Mouse (Mus musculus): Measurements from ENCODE around the gene Rps18. TPM values are rescaled to one million over a fixed set of nuclear protein-coding genes. Genes with fewer than 3 reads are reported as not detected.

The Rps18 gene
- polyA plus RNA-seq, 1 experiment from 2014 or later, result 1,265 TPM

- ATAC-seq (replicated peaks; ENCODE audit: low FRiP score) (no peak), DNase-seq (ENCODE audit: low spot score) (no peak)
- Histone ChIP-seq H3K4me1 (replicated peaks; ENCODE audit: control insufficient read depth, insufficient read depth, low read length) (peaks cover 13% of the 10 kb centered on the region; the same call in 1 of the 2 replicates), H3K27me3 (ENCODE audit: control insufficient read depth, insufficient read depth, low read length) (no peaks in the 10 kb centered on the region), H3K27ac (ENCODE audit: low read depth, low read length) (no peak overlapping the region), H3K4me3 (ENCODE audit: low read depth, low read length) (no peak overlapping the region), H3K4me2 (ENCODE audit: low read depth, low read length, severe bottlenecking) (no peak overlapping the region), H3K36me3 (ENCODE audit: control insufficient read depth, insufficient read depth, low read length) (no peaks in the 10 kb centered on the region), H3K9ac (ENCODE audit: low read length) (no peak overlapping the region), H3K9me3 (ENCODE audit: control insufficient read depth, low read length) (no peaks in the 10 kb centered on the region)
- 88% methylated on average over 15 of the region's 15 CpGs for WGBS
Measured at GRCm38 (mm10) chr17:33932970-33933369, 22.8 kb downstream of the Rps18 start.

DNA sequence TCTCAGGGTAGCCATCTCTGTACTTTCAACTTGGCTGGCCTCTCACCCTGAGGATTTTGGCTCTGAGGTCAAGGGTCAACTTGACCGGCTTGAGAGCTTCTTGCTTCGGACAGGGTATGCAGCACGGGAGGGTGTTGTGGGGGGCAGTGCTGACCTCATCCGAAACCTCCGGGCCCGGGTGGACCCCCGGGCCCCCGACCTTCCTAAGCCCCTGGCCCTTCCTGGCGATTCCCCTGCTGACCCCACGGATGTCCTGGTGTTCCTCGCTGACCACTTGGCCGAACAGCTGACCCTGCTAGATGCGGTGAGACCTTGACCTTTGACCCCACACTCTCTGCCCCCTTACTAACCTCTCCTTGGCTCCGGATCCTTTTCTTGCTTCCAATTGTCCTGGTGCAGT lies 23.4 kb downstream of the Rps18 start:
- DNase-seq (ENCODE audit: low spot score), result no peak
- peaks cover 13% of the 10 kb centered on the region; the same call in 1 of the 2 replicates for H3K4me1 ChIP-seq (replicated peaks; ENCODE audit: control insufficient read depth, insufficient read depth, low read length)
- no peaks in the 10 kb centered on the region for H3K9me3 ChIP-seq (ENCODE audit: control insufficient read depth, low read length)
- no peaks in the 10 kb centered on the region for H3K27me3 ChIP-seq (ENCODE audit: control insufficient read depth, insufficient read depth, low read length)
- no peak overlapping the region for H3K27ac ChIP-seq (ENCODE audit: low read depth, low read length)
- H3K9ac ChIP-seq (ENCODE audit: low read length), result no peak overlapping the region
- no peak overlapping the region for H3K4me3 ChIP-seq (ENCODE audit: low read depth, low read length)
- ATAC-seq (replicated peaks; ENCODE audit: low FRiP score), result no peak
- 90% methylated on average over 14 of the region's 14 CpGs for WGBS
- no peak overlapping the region for H3K4me2 ChIP-seq (ENCODE audit: low read depth, low read length, severe bottlenecking)
- no peaks in the 10 kb centered on the region for H3K36me3 ChIP-seq (ENCODE audit: control insufficient read depth, insufficient read depth, low read length)

DNA sequence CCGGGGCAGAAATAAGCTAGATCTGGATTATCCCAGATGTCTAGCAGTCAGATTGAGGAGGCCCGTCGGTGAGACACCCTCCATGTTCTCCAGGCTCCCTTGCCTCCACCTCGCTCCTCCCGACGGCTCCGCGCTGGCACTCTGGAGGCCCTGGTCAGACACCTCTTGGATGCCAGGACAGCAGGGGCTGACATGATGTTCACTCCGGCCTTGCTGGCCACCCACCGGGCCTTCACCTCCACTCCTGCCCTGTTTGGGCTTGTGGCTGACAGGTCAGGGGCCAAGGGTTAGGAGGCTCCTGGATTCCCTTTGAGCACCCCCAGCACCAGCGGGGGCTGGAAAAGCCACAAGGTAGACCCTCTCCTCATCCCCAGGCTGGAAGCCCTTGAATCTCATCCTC lies 23.9 kb downstream of the Rps18 start:
- peaks cover 13% of the 10 kb centered on the region; the same call in 1 of the 2 replicates for H3K4me1 ChIP-seq (replicated peaks; ENCODE audit: control insufficient read depth, insufficient read depth, low read length)
- ATAC-seq (replicated peaks; ENCODE audit: low FRiP score) (no peak), DNase-seq (ENCODE audit: low spot score) (no peak)
- WGBS, result 92% methylated on average over 11 of the region's 11 CpGs
- no peak overlapping the region for H3K4me3 ChIP-seq (ENCODE audit: low read depth, low read length)
- H3K9me3 ChIP-seq (ENCODE audit: control insufficient read depth, low read length), result no peaks in the 10 kb centered on the region
- no peak overlapping the region for H3K4me2 ChIP-seq (ENCODE audit: low read depth, low read length, severe bottlenecking)
- H3K9ac ChIP-seq (ENCODE audit: low read length), result no peak overlapping the region
- H3K36me3 ChIP-seq (ENCODE audit: control insufficient read depth, insufficient read depth, low read length), result no peaks in the 10 kb centered on the region
- H3K27ac ChIP-seq (ENCODE audit: low read depth, low read length), result no peak overlapping the region
- no peaks in the 10 kb centered on the region for H3K27me3 ChIP-seq (ENCODE audit: control insufficient read depth, insufficient read depth, low read length)

DNA sequence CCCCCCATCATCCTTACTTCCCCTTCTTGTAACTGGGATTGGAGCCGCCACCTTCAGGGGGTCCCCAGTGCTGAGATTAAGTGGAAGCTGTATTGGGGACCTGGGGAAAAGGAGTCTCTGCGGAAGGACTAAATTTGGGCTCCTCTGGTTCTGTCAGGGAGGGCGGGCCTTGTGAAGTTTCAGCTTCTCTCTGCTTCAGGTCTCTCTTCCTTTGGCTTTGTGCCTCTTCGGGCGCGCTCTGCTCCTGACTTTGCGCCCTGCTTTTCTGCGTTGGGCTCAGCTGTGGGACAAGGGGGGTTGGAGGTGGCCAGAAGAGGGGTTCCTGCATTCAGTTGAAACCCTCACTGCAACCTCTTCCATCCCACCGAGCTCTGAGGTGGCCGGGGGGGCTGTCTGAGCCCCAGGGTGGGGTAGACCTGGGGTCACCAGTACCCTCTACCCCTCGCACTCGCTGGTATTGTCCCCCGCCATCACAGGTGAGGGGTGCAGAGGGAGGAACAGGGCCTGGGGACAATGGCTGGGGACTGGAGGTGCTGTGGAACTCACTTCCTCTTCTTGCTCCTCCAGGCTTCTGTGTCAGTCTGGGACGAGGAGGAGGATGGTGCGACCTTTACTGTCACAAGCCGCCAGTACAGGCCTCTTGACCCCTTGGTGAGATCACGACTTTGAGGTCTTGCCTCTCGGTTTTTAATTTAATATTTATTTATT lies 24.5 kb downstream of the Rps18 start:
- Histone ChIP-seq H3K27ac (ENCODE audit: low read depth, low read length) (no peak overlapping the region), H3K27me3 (ENCODE audit: control insufficient read depth, insufficient read depth, low read length) (no peaks in the 10 kb centered on the region), H3K9me3 (ENCODE audit: control insufficient read depth, low read length) (no peaks in the 10 kb centered on the region), H3K9ac (ENCODE audit: low read length) (peak overlapping the region; percentile 84; the same call in 1 of the 2 replicates), H3K36me3 (ENCODE audit: control insufficient read depth, insufficient read depth, low read length) (no peaks in the 10 kb centered on the region), H3K4me1 (replicated peaks; ENCODE audit: control insufficient read depth, insufficient read depth, low read length) (peaks cover 13% of the 10 kb centered on the region; the same call in 1 of the 2 replicates), H3K4me2 (ENCODE audit: low read depth, low read length, severe bottlenecking) (peak overlapping the region; percentile 100), H3K4me3 (ENCODE audit: low read depth, low read length) (peak overlapping the region; percentile 83)
- DNase-seq (ENCODE audit: low spot score), result no peak
- 29% methylated on average over 18 of the region's 18 CpGs for WGBS
- ATAC-seq (replicated peaks; ENCODE audit: low FRiP score), result no peak

- Histone ChIP-seq H3K36me3 (ENCODE audit: control insufficient read depth, insufficient read depth, low read length) (no peaks in the 10 kb centered on the region), H3K4me2 (ENCODE audit: low read depth, low read length, severe bottlenecking) (peak overlapping the region; percentile 100), H3K4me3 (ENCODE audit: low read depth, low read length) (peak overlapping the region; percentile 83), H3K27ac (ENCODE audit: low read depth, low read length) (peak overlapping the region; percentile 94), H3K9me3 (ENCODE audit: control insufficient read depth, low read length) (no peaks in the 10 kb centered on the region), H3K27me3 (ENCODE audit: control insufficient read depth, insufficient read depth, low read length) (no peaks in the 10 kb centered on the region), H3K9ac (ENCODE audit: low read length) (peak overlapping the region; percentile 84), H3K4me1 (replicated peaks; ENCODE audit: control insufficient read depth, insufficient read depth, low read length) (peaks cover 13% of the 10 kb centered on the region; the same call in 1 of the 2 replicates)
- ATAC-seq (replicated peaks; ENCODE audit: low FRiP score), result peak; percentile 28; the same call in 1 of the 2 replicates
- DNase-seq (ENCODE audit: low spot score), result no peak
- WGBS, result under 1% methylated on average over 42 of the region's 45 CpGs
Measured at GRCm38 (mm10) chr17:33930280-33931158, 25.3 kb downstream of the Rps18 start.

- ATAC-seq (replicated peaks; ENCODE audit: low FRiP score), result peak; percentile 83
- Histone ChIP-seq H3K4me3 (ENCODE audit: low read depth, low read length) (peak within 1 kb of the TSS; percentile 83), H3K4me2 (ENCODE audit: low read depth, low read length, severe bottlenecking) (peak within 1 kb of the TSS; percentile 100), H3K27ac (ENCODE audit: low read depth, low read length) (peak within 1 kb of the TSS; percentile 94), H3K36me3 (ENCODE audit: control insufficient read depth, insufficient read depth, low read length) (no peaks in the 10 kb centered on the region), H3K9me3 (ENCODE audit: control insufficient read depth, low read length) (no peaks in the 10 kb centered on the region), H3K4me1 (replicated peaks; ENCODE audit: control insufficient read depth, insufficient read depth, low read length) (peaks cover 13% of the 10 kb centered on the region; the same call in 1 of the 2 replicates), H3K9ac (ENCODE audit: low read length) (peak within 1 kb of the TSS; percentile 84), H3K27me3 (ENCODE audit: control insufficient read depth, insufficient read depth, low read length) (no peaks in the 10 kb centered on the region)
- under 1% methylated on average over 63 of the region's 80 CpGs for WGBS
- DNase-seq (ENCODE audit: low spot score), result peak; percentile 98
Measured at GRCm38 (mm10) chr17:33929371-33930279, 26.2 kb downstream of the Rps18 start, which contains the start of gene Rgl2. Gene Rgl2, plus strand, starts transcription at chr17:33929543.

DNA sequence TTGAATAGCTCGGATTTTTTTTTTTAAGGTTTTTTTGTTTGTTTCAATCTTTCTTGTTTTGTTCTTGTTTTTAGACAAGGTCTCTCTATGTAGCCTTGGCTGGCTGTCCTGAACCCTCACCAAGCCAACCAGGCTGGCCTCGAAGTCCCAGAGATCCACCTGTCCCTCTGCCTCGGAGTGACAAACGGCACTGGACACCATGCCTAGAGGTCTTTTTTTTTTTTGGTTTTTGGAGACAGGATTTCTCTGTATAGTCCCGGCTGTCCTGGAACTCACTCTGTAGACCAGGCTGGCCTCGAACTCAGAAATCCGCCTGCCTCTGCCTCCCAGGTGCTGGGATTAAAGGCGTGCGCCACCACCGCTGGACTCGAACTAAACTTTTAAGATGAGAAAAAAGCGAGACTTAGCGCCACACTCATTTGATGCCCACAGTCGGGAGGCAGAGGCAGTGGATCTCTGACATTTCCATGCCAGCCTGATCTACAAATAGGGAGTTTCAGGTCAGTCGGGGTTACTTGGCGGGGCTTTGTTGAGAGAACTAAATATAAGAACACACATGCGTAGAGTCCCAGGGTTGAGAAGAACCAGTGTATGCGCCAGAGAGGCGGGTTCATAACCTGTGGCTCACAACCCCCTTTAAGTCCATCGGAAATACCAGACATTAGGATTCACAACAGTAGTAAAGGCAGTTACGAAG lies 27.4 kb downstream of the Rps18 start:
- ATAC-seq (replicated peaks; ENCODE audit: low FRiP score) (no peak), DNase-seq (ENCODE audit: low spot score) (no peak)
- H3K4me2 ChIP-seq (ENCODE audit: low read depth, low read length, severe bottlenecking), result peak overlapping the region; percentile 100
- no peaks in the 10 kb centered on the region for H3K27me3 ChIP-seq (ENCODE audit: control insufficient read depth, insufficient read depth, low read length)
- H3K27ac ChIP-seq (ENCODE audit: low read depth, low read length), result no peak overlapping the region
- 66% methylated on average over 21 of the region's 21 CpGs for WGBS
- no peaks in the 10 kb centered on the region for H3K36me3 ChIP-seq (ENCODE audit: control insufficient read depth, insufficient read depth, low read length)
- peaks cover 13% of the 10 kb centered on the region; the same call in 1 of the 2 replicates for H3K4me1 ChIP-seq (replicated peaks; ENCODE audit: control insufficient read depth, insufficient read depth, low read length)
- H3K9ac ChIP-seq (ENCODE audit: low read length), result peak overlapping the region; percentile 84
- peak overlapping the region; percentile 83 for H3K4me3 ChIP-seq (ENCODE audit: low read depth, low read length)
- no peaks in the 10 kb centered on the region for H3K9me3 ChIP-seq (ENCODE audit: control insufficient read depth, low read length)

All from forebrain, embryonic 11.5 days (tissue).